Mouse (Mus musculus) Patski (cell line): ENCODE data around the gene Snx20. TPM values are rescaled to one million over a fixed set of nuclear protein-coding genes. Genes with fewer than 3 reads are reported as not detected.
A peak's percentile ranks its signal among the peaks of the same experiment; 100 is the strongest.

Source experiments
- ATAC-seq: fragments of 100-300 bp; one replicate; pipeline ENCODE4 v1.8.0; 2021
- CTCF ChIA-PET: fragments of 350-600 bp; sonication (Branson Sonifier 250); formaldehyde crosslinking; loops from one replicate; lab custom pipeline; 2022; ENCODE audit warnings: inconsistent platforms; lab: Charles Lee
- POLR2A ChIA-PET: fragments of 350-600 bp; sonication (Branson Sonifier 250); formaldehyde crosslinking; loops from one replicate; lab custom pipeline; 2022; ENCODE audit warnings: antibody characterized with exemption, inconsistent platforms; lab: Charles Lee
- DNase-seq: peaks from one replicate; pipeline ENCODE4 v3.0.0-alpha.2; 2011; ENCODE audit warnings: low read depth, low spot score
- H3K27me3 ChIP-seq: fragments of 371-371 bp; one replicate; pipeline ENCODE4 v1.5.1; 2021
- CTCF ChIP-seq: fragments of 100-300 bp; IDR thresholded peaks from one replicate; pipeline ENCODE4 v1.5.1; 2021
- in situ Hi-C: fragments of 300-500 bp; cut with MboI; formaldehyde crosslinking; loops from 3 replicates; pipeline ENCODE4 v1.11.1; 2018; ENCODE audit warnings: low pct_unique_long_range_greater_than_20kb, mixed read lengths
- polyA plus RNA-seq: library from polyadenylated mRNA; unstranded; gene quantifications from one replicate; pipeline ENCODE4 v1.2.3, GENCODE M21; 2021

Snx20 gene
- polyA plus RNA-seq, 1 experiment from 2014 or later = 0.03 TPM

GRCm38 (mm10) chr8:88609036-88609435, 26.9 kb downstream of the Snx20 start:
- no peak for ATAC-seq
- peaks cover 8% of the 10 kb centered on the region for H3K27me3 ChIP-seq
- TF ChIP-seq CTCF = no peak
- no peak for DNase-seq
- in situ Hi-C loops = no loop called here
- CTCF ChIA-PET = interaction anchor here (0.6 kb wide), 1 partner anchor 1026 kb away, joined by 3 read pairs; no protein-coding TSS in a partner anchor
- POLR2A ChIA-PET = no interaction called here

GRCm38 (mm10) chr8:88605361-88606040, 30.4 kb downstream of the Snx20 start:
- ChIA-PET POLR2A (no interaction called here), CTCF (no interaction called here)
- peaks cover 3% of the 10 kb centered on the region for H3K27me3 ChIP-seq
- peak; percentile 22 for DNase-seq
- in situ Hi-C loops = no loop called here
- TF ChIP-seq CTCF = no peak
- peak; percentile 6 for ATAC-seq

- no peak for ATAC-seq
- TF ChIP-seq CTCF = no peak
- peaks cover 2% of the 10 kb centered on the region for H3K27me3 ChIP-seq
- POLR2A ChIA-PET = no interaction called here
- CTCF ChIA-PET = no interaction called here
- no peak for DNase-seq
- in situ Hi-C loops = no loop called here
Observed at GRCm38 (mm10) chr8:88604065-88605038, 31.6 kb downstream of the Snx20 start.

- CTCF ChIA-PET = no interaction called here
- no peak for ATAC-seq
- POLR2A ChIA-PET = no interaction called here
- in situ Hi-C loops = no loop called here
- no peak for DNase-seq
- TF ChIP-seq CTCF = no peak
- no peaks in the 10 kb centered on the region for H3K27me3 ChIP-seq
Observed at GRCm38 (mm10) chr8:88603446-88603989, 32.4 kb downstream of the Snx20 start.

GRCm38 (mm10) chr8:88599491-88599890, 36.4 kb downstream of the Snx20 start:
- ATAC-seq (no peak), DNase-seq (no peak)
- CTCF ChIA-PET = no interaction called here
- POLR2A ChIA-PET = no interaction called here
- no peaks in the 10 kb centered on the region for H3K27me3 ChIP-seq
- TF ChIP-seq CTCF = no peak
- in situ Hi-C loops = no loop called here

- POLR2A ChIA-PET = no interaction called here
Observed at GRCm38 (mm10) chr8:88598578-88598977, 37.4 kb downstream of the Snx20 start.

GRCm38 (mm10) chr8:88596042-88596441, 39.9 kb downstream of the Snx20 start:
- in situ Hi-C loops = no loop called here
- ATAC-seq (no peak), DNase-seq (no peak)
- no peaks in the 10 kb centered on the region for H3K27me3 ChIP-seq
- no peak for TF ChIP-seq CTCF
- POLR2A ChIA-PET = no interaction called here
- CTCF ChIA-PET = no interaction called here

More at GRCm38 (mm10) chr8:88598578-88598977, 37.4 kb downstream of the Snx20 start:
- in situ Hi-C loops = no loop called here
- CTCF ChIA-PET = no interaction called here
- no peak for TF ChIP-seq CTCF
- no peaks in the 10 kb centered on the region for H3K27me3 ChIP-seq
- ATAC-seq (no peak), DNase-seq (no peak)

- no peak for DNase-seq
- in situ Hi-C loops = no loop called here
- POLR2A ChIA-PET = no interaction called here
- H3K27me3 ChIP-seq = no peaks in the 10 kb centered on the region
- no peak for ATAC-seq
- CTCF ChIA-PET = no interaction called here
- no peak for TF ChIP-seq CTCF
Observed at GRCm38 (mm10) chr8:88593947-88594346, 42.0 kb downstream of the Snx20 start.

- DNase-seq (no peak), ATAC-seq (no peak)
- ChIA-PET POLR2A (no interaction called here), CTCF (no interaction called here)
- H3K27me3 ChIP-seq = no peaks in the 10 kb centered on the region
- TF ChIP-seq CTCF = no peak
- in situ Hi-C loops = no loop called here
Observed at GRCm38 (mm10) chr8:88590226-88590625, 45.7 kb downstream of the Snx20 start.

GRCm38 (mm10) chr8:88588205-88588889, 47.6 kb downstream of the Snx20 start:
- H3K27me3 ChIP-seq = no peaks in the 10 kb centered on the region
- CTCF ChIA-PET = no interaction called here
- in situ Hi-C loops = no loop called here
- POLR2A ChIA-PET = no interaction called here
- TF ChIP-seq CTCF = no peak
- ATAC-seq (no peak), DNase-seq (no peak)
